Mouse (Mus musculus) neural tube, embryonic 11.5 days (tissue): ENCODE measurements around the gene Rars2. TPM values are rescaled to one million over a fixed set of nuclear protein-coding genes. Genes with fewer than 3 reads are reported as not detected.

Source experiments
- ATAC-seq: fragments of 200-750 bp; cut with Nextera tagmentation; 2 replicates; pipeline ENCODE4 v1.8.0; 2017; ENCODE audit warnings: moderate number of reproducible peaks, mild to moderate bottlenecking, moderate TSS enrichment, moderate library complexity; ENCODE audit not compliant: insufficient read depth, low FRiP score, low TSS enrichment
- DNase-seq: peaks from one replicate; pipeline ENCODE4 v3.0.0-alpha.2; 2015; ENCODE audit warnings: low spot score
- H3K27ac ChIP-seq: fragments of 300-500 bp; sonication (generic); 2 replicates; pipeline ENCODE4 v1.5.1; 2014; ENCODE audit warnings: low read depth, mild to moderate bottlenecking, low read length
- H3K27me3 ChIP-seq: fragments of 300-500 bp; sonication (generic); 2 replicates; pipeline ENCODE4 v1.6.1; 2014; ENCODE audit warnings: mild to moderate bottlenecking, low read length, mixed read lengths; ENCODE audit not compliant: control insufficient read depth, insufficient read depth
- H3K36me3 ChIP-seq: fragments of 300-500 bp; sonication (generic); 2 replicates; pipeline ENCODE4 v1.6.1; 2014; ENCODE audit warnings: mild to moderate bottlenecking, low read length, moderate library complexity, mixed read lengths; ENCODE audit not compliant: control insufficient read depth, insufficient read depth
- H3K4me1 ChIP-seq: fragments of 300-500 bp; sonication (generic); 2 replicates; pipeline ENCODE4 v1.6.1; 2014; ENCODE audit warnings: low read length, mixed read lengths; ENCODE audit not compliant: control insufficient read depth, insufficient read depth
- H3K4me2 ChIP-seq: fragments of 300-500 bp; sonication (generic); 2 replicates; pipeline ENCODE4 v1.6.1; 2014; ENCODE audit warnings: low read depth, mild to moderate bottlenecking, moderate library complexity
- H3K4me3 ChIP-seq: fragments of 300-500 bp; sonication (generic); 2 replicates; pipeline ENCODE4 v1.5.1; 2014; ENCODE audit warnings: low read depth, low read length
- H3K9ac ChIP-seq: fragments of 300-500 bp; sonication (generic); 2 replicates; pipeline ENCODE4 v1.6.1; 2014; ENCODE audit warnings: mild to moderate bottlenecking, low read length
- H3K9me3 ChIP-seq: fragments of 300-500 bp; sonication (generic); 2 replicates; pipeline ENCODE4 v1.6.1; 2016; ENCODE audit warnings: low read length; ENCODE audit not compliant: control insufficient read depth
- WGBS: fragments of 180-500 bp; shearing (Covaris S2); extraction: QIAGEN DNeasy Blood & Tissue Kit; methylation state at CpG from one replicate; pipeline ENCODE4 v1.1.7; 2014; 5-methylcytosine and 5-hydroxymethylcytosine counted together
- polyA plus RNA-seq: library from polyadenylated mRNA; unstranded; fragments of >200 nt; fragmentation: Nextera tagmentation; extraction: Ambion mirVana; gene quantifications from 2 replicates; pipeline ENCODE4 v1.2.1, GENCODE M21; 2014

Gene Rars2
- polyA plus RNA-seq, 1 experiment from 2014 or later: 67.7 TPM

- no peak overlapping the region for H3K9ac ChIP-seq
- H3K4me1 ChIP-seq: 0 out of 2 replicates have a peak, but pooled peaks cover 3% of the 10 kb centered on the region
- DNase-seq (no peak), ATAC-seq (no peak)
- H3K4me2 ChIP-seq: no peak overlapping the region
- H3K9me3 ChIP-seq: no peaks in the 10 kb centered on the region
- no peak overlapping the region for H3K4me3 ChIP-seq
- 91% methylated on average over 7 of the region's 7 CpGs for WGBS
- peaks cover 2% of the 10 kb centered on the region; the same call in 1 of the 2 replicates for H3K36me3 ChIP-seq
- no peak overlapping the region for H3K27ac ChIP-seq
- no peaks in the 10 kb centered on the region for H3K27me3 ChIP-seq
Measured at GRCm38 (mm10) chr4:34584871-34585607, 29.7 kb upstream of the Rars2 start.

- Histone ChIP-seq H3K4me2 (no peak overlapping the region), H3K27me3 (no peaks in the 10 kb centered on the region), H3K4me3 (no peak overlapping the region), H3K4me1 (no peaks in the 10 kb centered on the region), H3K9me3 (no peaks in the 10 kb centered on the region), H3K27ac (no peak overlapping the region), H3K9ac (no peak overlapping the region), H3K36me3 (peaks cover 2% of the 10 kb centered on the region)
- DNase-seq (no peak), ATAC-seq (no peak)
- 96% methylated on average over 6 of the region's 6 CpGs for WGBS
Measured at GRCm38 (mm10) chr4:34603123-34603522, 11.6 kb upstream of the Rars2 start.

- DNase-seq (no peak), ATAC-seq (no peak)
- peaks cover 2% of the 10 kb centered on the region for H3K36me3 ChIP-seq
- H3K9ac ChIP-seq: no peak overlapping the region
- H3K27me3 ChIP-seq: no peaks in the 10 kb centered on the region
- no peak overlapping the region for H3K27ac ChIP-seq
- no peak overlapping the region for H3K4me2 ChIP-seq
- no peaks in the 10 kb centered on the region for H3K9me3 ChIP-seq
- 95% methylated on average over 10 of the region's 10 CpGs for WGBS
- H3K4me3 ChIP-seq: no peak overlapping the region
- no peaks in the 10 kb centered on the region for H3K4me1 ChIP-seq
Measured at GRCm38 (mm10) chr4:34606658-34607057, 8.1 kb upstream of the Rars2 start.

- Histone ChIP-seq H3K4me3 (peak overlapping the region; percentile 79), H3K4me1 (peaks cover 15% of the 10 kb centered on the region), H3K9ac (peak overlapping the region; percentile 89), H3K27ac (no peak overlapping the region), H3K4me2 (peak overlapping the region; percentile 71), H3K36me3 (no peaks in the 10 kb centered on the region), H3K9me3 (no peaks in the 10 kb centered on the region), H3K27me3 (no peaks in the 10 kb centered on the region)
- ATAC-seq (no peak), DNase-seq (no peak)
- 77% methylated on average over 6 of the region's 6 CpGs for WGBS
Measured at GRCm38 (mm10) chr4:34613571-34614145, 1.1 kb upstream of the Rars2 start.

- Histone ChIP-seq H3K4me1 (peaks cover 15% of the 10 kb centered on the region), H3K27me3 (no peaks in the 10 kb centered on the region), H3K4me3 (peak overlapping the region; percentile 79), H3K27ac (no peak overlapping the region), H3K4me2 (peak overlapping the region; percentile 71), H3K36me3 (no peaks in the 10 kb centered on the region), H3K9ac (peak overlapping the region; percentile 89), H3K9me3 (no peaks in the 10 kb centered on the region)
- 3% methylated on average over 13 of the region's 13 CpGs for WGBS
- ATAC-seq: peak; percentile 24; the same call in 1 of the 2 replicates
- DNase-seq: peak; percentile 10
Measured at GRCm38 (mm10) chr4:34615303-34615702, 546 bp downstream of the Rars2 start.

- WGBS: 52% methylated on average over 8 of the region's 8 CpGs
- no peaks in the 10 kb centered on the region for H3K36me3 ChIP-seq
- no peaks in the 10 kb centered on the region for H3K9me3 ChIP-seq
- no peak overlapping the region for H3K27ac ChIP-seq
- H3K4me2 ChIP-seq: peak overlapping the region; percentile 71
- ATAC-seq (no peak), DNase-seq (no peak)
- peak overlapping the region; percentile 89 for H3K9ac ChIP-seq
- H3K27me3 ChIP-seq: no peaks in the 10 kb centered on the region
- no peak overlapping the region; the same call in 1 of the 2 replicates for H3K4me3 ChIP-seq
- H3K4me1 ChIP-seq: peaks cover 15% of the 10 kb centered on the region
Measured at GRCm38 (mm10) chr4:34616146-34616545, 1.4 kb downstream of the Rars2 start.

- Histone ChIP-seq H3K4me2 (no peak overlapping the region), H3K9me3 (no peaks in the 10 kb centered on the region), H3K4me3 (no peak overlapping the region), H3K27me3 (no peaks in the 10 kb centered on the region), H3K4me1 (no peaks in the 10 kb centered on the region), H3K9ac (no peak overlapping the region), H3K27ac (no peak overlapping the region), H3K36me3 (peaks cover 2% of the 10 kb centered on the region)
- no peak for ATAC-seq
- no peak for DNase-seq
- 92% methylated on average over 4 of the region's 4 CpGs for WGBS
Measured at GRCm38 (mm10) chr4:34625556-34625955, 10.8 kb downstream of the Rars2 start.

- Histone ChIP-seq H3K9me3 (no peaks in the 10 kb centered on the region), H3K27me3 (no peaks in the 10 kb centered on the region), H3K4me3 (no peak overlapping the region), H3K9ac (no peak overlapping the region), H3K4me1 (no peaks in the 10 kb centered on the region), H3K36me3 (peaks cover 2% of the 10 kb centered on the region), H3K27ac (no peak overlapping the region), H3K4me2 (no peak overlapping the region)
- WGBS: 92% methylated on average over 6 of the region's 6 CpGs
- DNase-seq (no peak), ATAC-seq (no peak)
Measured at GRCm38 (mm10) chr4:34626401-34626800, 11.6 kb downstream of the Rars2 start.

- Histone ChIP-seq H3K36me3 (peaks cover 6% of the 10 kb centered on the region), H3K27ac (no peak overlapping the region), H3K4me1 (no peaks in the 10 kb centered on the region), H3K27me3 (no peaks in the 10 kb centered on the region), H3K9me3 (no peaks in the 10 kb centered on the region), H3K4me3 (no peak overlapping the region), H3K9ac (no peak overlapping the region), H3K4me2 (no peak overlapping the region)
- no peak for ATAC-seq
- WGBS: 94% methylated on average over 1 of the region's 1 CpGs
- DNase-seq: no peak
Measured at GRCm38 (mm10) chr4:34629956-34630355, 15.2 kb downstream of the Rars2 start.
